Mouse (Mus musculus): ENCODE measurements around the gene Btbd3. TPM values are rescaled to one million over a fixed set of nuclear protein-coding genes. Genes with fewer than 3 reads are reported as not detected.

Gene Btbd3
- polyA plus RNA-seq, 1 experiment from 2014 or later: 25.6 TPM

DNA sequence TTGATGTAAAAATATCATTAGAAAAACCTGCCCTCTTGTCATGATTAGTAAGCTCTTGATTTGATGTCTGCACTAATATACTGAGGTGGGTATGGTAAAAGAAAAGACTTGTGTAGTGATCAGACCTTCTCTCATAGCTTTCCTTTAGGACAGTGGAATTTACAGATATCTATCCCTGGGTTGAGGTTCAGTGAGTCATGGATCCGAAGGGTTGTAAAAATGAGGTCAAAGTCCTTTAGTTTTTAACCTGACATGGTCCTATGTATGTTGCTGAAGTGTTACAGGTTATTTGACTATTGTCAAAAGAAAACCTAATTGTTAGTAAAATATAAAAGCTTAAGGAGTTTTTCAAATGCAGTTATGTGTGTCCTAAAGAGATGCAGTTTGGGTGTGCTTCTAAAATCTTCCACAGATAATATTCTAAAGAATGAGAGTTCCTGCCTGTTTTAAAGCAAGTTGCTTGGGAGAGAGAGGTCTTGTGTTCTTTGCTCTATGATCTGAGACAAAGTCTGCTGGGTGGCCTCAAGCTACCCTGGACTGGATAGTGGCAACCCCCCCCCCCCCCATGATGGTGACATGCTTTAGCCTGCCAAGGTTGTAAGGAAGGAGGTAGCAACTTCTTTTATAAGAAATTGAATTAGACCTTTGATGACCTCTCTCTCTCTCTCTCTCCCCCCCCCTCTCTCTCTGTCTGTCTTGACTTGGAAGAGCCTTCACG lies 234.5 kb downstream of the Btbd3 start:
- 86% methylated on average over 2 of the region's 2 CpGs for WGBS
- Histone ChIP-seq H3K9ac (no peak overlapping the region), H3K4me2 (no peak overlapping the region), H3K4me1 (no peaks in the 10 kb centered on the region), H3K36me3 (no peaks in the 10 kb centered on the region), H3K27ac (no peak overlapping the region), H3K27me3 (no peaks in the 10 kb centered on the region), H3K9me3 (no peaks in the 10 kb centered on the region), H3K4me3 (no peak overlapping the region)
- ATAC-seq (ENCODE audit: insufficient number of reproducible peaks, low FRiP score, low TSS enrichment, low read depth): no peak

DNA sequence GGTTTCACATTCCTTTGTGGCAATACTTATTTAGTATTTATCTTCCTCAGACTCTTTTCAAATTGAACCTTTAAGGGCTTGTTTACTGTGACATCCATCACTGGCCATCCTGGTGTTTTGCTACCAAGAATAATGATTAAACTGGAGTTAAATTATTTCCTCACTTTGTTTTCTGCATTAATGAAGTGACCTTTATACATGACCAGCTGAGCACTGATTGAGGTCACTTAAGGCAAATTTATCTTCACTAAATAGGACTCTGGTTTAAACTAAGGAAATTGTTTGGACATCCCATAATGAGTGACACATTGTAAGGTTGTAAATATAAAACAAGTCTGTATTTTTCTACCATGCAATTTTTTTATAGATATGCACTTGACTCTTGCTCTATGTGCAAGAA lies 235.8 kb downstream of the Btbd3 start:
- H3K9ac ChIP-seq: no peak overlapping the region
- no peak for ATAC-seq (ENCODE audit: insufficient number of reproducible peaks, low FRiP score, low TSS enrichment, low read depth)
- H3K9me3 ChIP-seq: no peaks in the 10 kb centered on the region
- H3K27me3 ChIP-seq: no peaks in the 10 kb centered on the region
- no peak overlapping the region for H3K27ac ChIP-seq
- no peak overlapping the region for H3K4me2 ChIP-seq
- no peaks in the 10 kb centered on the region for H3K4me1 ChIP-seq
- no peak overlapping the region for H3K4me3 ChIP-seq
- no peaks in the 10 kb centered on the region for H3K36me3 ChIP-seq

DNA sequence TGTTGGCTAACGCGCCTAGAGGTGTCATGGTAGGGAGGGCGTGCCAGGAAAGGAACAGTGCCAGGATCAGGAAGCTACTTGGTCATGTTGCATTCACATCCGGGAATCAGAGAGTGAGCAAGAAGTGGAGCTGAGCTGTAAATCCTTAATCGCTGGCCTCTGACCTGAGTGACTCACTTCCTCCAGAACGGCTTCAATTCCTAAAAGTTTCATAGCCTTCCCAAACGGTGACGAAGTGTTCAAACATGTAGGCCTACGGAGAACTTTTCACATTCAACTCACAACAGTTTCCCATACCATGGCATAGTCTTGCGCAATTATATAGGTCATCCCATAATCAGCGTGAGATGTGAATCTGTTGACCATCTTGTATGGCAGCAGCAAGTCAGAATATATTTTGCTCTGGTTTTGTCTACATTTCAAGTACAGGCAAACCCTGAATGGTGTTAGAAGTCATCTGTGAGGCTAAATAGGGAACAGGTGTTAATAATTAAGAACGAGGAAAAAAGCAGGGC lies 247.6 kb downstream of the Btbd3 start:
- Histone ChIP-seq H3K4me3 (no peak overlapping the region), H3K27ac (no peak overlapping the region), H3K27me3 (no peaks in the 10 kb centered on the region), H3K4me2 (no peak overlapping the region), H3K9me3 (no peaks in the 10 kb centered on the region), H3K36me3 (no peaks in the 10 kb centered on the region), H3K4me1 (no peaks in the 10 kb centered on the region), H3K9ac (no peak overlapping the region)
- no peak for ATAC-seq (ENCODE audit: insufficient number of reproducible peaks, low FRiP score, low TSS enrichment, low read depth)
- WGBS: 48% methylated on average over 12 of the region's 12 CpGs

DNA sequence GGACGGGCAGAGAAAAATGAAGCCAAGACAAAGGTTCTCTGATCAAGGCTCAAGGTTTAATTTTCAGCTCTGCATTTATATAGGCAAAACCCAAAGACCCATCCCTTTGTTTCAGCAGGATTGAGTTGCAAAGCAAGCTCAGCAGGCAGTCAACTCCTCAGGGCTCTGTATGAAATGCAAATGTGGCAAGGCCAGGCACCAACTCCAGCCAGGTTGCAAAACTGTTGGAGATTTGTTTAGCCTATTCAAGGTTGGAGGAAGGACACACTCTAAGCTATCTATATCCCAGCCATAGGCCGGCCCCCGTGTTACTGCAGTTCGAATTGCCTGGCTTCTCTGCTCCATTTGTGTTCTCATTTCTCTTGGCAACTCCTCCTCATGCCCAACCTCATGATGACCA lies 259.2 kb downstream of the Btbd3 start:
- no peak overlapping the region for H3K4me3 ChIP-seq
- WGBS: 60% methylated on average over 4 of the region's 4 CpGs
- no peaks in the 10 kb centered on the region for H3K27me3 ChIP-seq
- no peaks in the 10 kb centered on the region for H3K36me3 ChIP-seq
- H3K4me2 ChIP-seq: no peak overlapping the region
- no peaks in the 10 kb centered on the region for H3K9me3 ChIP-seq
- H3K4me1 ChIP-seq: no peaks in the 10 kb centered on the region
- H3K27ac ChIP-seq: no peak overlapping the region
- H3K9ac ChIP-seq: no peak overlapping the region
- no peak for ATAC-seq (ENCODE audit: insufficient number of reproducible peaks, low FRiP score, low TSS enrichment, low read depth)

DNA sequence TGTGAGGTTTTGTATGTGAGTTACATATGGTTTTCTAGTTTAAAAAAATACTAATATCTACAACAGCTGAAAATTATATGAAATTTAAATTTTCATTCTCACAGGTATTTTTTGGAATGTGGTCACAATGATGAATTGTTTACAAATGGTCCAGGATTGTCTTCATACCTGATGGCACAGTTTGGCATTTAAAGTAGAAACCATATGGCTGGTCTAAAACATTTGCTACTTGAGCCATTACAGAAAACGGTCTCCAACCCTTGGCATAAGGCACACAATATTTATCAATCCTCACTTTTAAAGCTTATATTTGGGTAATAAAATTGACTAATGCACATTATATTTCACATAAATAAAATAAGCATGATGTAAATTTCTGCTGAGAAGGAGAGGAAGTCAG lies 272.1 kb downstream of the Btbd3 start:
- Histone ChIP-seq H3K9ac (no peak overlapping the region), H3K27ac (no peak overlapping the region), H3K36me3 (no peaks in the 10 kb centered on the region), H3K4me1 (no peaks in the 10 kb centered on the region), H3K4me3 (no peak overlapping the region), H3K27me3 (no peaks in the 10 kb centered on the region), H3K4me2 (no peak overlapping the region), H3K9me3 (no peaks in the 10 kb centered on the region)
- 63% methylated on average over 1 of the region's 1 CpGs for WGBS
- no peak for ATAC-seq (ENCODE audit: insufficient number of reproducible peaks, low FRiP score, low TSS enrichment, low read depth)

DNA sequence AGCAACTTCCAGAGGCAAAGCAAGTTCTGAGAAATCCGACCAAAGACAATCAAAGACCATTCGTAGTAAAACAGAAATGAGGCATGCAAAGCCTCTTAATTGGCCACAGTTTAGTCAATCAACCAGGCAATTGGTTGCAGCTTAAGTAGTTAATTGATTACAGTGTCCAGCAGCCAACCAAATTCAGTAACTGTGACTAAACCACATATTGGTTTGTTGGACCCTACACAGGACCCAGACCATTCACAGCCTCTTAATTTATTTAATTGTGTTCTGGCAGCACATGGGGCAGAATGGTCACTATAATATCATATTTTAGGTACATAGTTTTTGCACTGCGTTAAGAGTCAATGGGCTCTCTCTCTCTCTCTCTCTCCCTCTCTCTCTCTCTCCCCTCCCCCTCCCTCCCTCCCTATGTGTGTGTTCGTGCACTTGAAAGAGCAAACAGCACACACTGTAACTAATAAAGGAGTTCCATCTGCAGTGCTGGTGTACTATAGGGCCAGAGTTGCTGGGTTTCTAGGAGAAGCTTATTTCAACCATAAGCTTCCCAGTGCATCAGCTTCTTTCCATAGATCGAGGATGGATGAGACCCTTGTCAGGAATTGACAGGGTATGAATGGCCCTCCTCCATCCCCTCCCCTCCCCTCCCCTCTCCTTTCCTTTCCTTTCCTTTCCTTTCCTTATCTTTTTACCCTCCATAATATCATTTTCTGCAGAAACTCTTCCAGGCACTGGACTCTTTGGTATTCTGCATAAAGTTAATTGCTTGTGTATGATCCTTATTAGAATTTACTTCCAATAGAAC lies 275.0 kb downstream of the Btbd3 start:
- WGBS: 44% methylated on average over 5 of the region's 5 CpGs
- no peak for ATAC-seq (ENCODE audit: insufficient number of reproducible peaks, low FRiP score, low TSS enrichment, low read depth)
- no peak overlapping the region for H3K27ac ChIP-seq

DNA sequence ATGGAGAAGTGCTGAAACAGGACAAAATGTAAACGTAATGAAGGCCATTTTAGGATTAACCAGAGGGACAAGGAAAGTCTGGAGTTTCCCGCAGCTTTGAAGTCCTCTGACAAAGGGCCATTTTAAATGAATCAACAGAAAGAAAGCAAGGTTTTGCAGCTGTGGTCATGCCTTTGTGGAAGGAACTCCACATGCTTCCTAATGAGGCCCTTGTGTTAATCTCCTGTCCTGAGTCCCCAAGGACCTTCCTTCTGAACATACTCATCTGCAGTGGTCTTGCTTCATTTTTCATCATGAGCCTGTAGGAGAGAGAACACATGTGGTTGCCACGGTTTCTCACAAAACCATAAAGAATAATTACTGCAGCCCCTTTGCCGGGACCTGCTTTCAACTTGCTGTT lies 275.6 kb downstream of the Btbd3 start:
- no peaks in the 10 kb centered on the region for H3K27me3 ChIP-seq
- no peak for ATAC-seq (ENCODE audit: insufficient number of reproducible peaks, low FRiP score, low TSS enrichment, low read depth)
- no peaks in the 10 kb centered on the region for H3K9me3 ChIP-seq
- WGBS: 28% methylated on average over 4 of the region's 4 CpGs
- H3K36me3 ChIP-seq: no peaks in the 10 kb centered on the region
- no peak overlapping the region for H3K9ac ChIP-seq
- no peaks in the 10 kb centered on the region for H3K4me1 ChIP-seq
- no peak overlapping the region for H3K27ac ChIP-seq
- no peak overlapping the region for H3K4me3 ChIP-seq
- H3K4me2 ChIP-seq: no peak overlapping the region

More for the DNA sequence above, 275.0 kb downstream of the Btbd3 start:
- Histone ChIP-seq H3K9me3 (no peaks in the 10 kb centered on the region), H3K27me3 (no peaks in the 10 kb centered on the region), H3K4me1 (no peaks in the 10 kb centered on the region), H3K36me3 (no peaks in the 10 kb centered on the region), H3K4me3 (no peak overlapping the region), H3K9ac (no peak overlapping the region), H3K4me2 (no peak overlapping the region)

DNA sequence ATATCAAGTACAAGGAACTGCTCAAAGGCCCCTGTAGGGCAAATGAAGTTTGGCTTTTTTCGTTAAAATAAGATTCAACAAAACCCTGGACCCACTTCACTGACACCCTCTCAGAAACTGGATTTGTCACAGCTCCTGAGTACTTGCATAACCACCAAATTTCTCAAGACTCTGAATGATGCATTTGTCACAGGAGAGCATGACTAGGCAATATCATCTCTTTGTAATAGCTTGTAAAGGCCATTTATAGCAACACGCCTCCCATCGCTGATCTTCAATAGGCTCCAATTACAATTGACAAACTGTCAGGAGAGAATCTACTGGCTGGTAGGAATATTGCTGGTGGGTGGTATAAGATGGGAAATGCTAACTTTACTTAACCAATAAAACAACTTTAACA lies 283.3 kb downstream of the Btbd3 start:
- 76% methylated on average over 3 of the region's 3 CpGs for WGBS
- no peak for ATAC-seq (ENCODE audit: insufficient number of reproducible peaks, low FRiP score, low TSS enrichment, low read depth)
- H3K4me3 ChIP-seq: no peak overlapping the region

DNA sequence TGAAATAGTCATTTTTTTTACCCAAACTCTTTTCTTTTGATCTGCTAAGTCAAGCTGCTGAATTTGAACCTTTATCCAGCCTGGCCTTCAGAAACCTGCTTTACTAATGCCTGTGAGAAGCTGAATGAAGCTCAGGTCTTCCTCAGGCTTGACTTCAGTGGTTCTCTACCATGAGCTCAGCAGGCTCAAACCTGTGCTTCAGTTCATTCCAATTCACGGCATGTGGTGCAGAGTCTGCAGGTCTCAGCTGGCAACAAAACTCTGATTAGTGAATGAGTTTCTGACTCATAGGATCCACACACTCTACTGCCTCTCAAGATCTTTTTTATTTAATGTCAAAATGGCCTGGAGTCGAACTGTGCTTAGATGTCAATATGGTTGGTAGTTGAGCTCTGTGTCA lies 292.6 kb downstream of the Btbd3 start:
- no peaks in the 10 kb centered on the region for H3K9me3 ChIP-seq
- no peak overlapping the region for H3K27ac ChIP-seq
- no peaks in the 10 kb centered on the region for H3K36me3 ChIP-seq
- no peak for ATAC-seq (ENCODE audit: insufficient number of reproducible peaks, low FRiP score, low TSS enrichment, low read depth)
- no peak overlapping the region for H3K4me2 ChIP-seq
- H3K27me3 ChIP-seq: no peaks in the 10 kb centered on the region
- H3K4me3 ChIP-seq: no peak overlapping the region
- no peak overlapping the region for H3K9ac ChIP-seq
- no peaks in the 10 kb centered on the region for H3K4me1 ChIP-seq
- WGBS: 68% methylated on average over 2 of the region's 2 CpGs

More for the DNA sequence above, 283.3 kb downstream of the Btbd3 start:
- no peaks in the 10 kb centered on the region for H3K4me1 ChIP-seq
- H3K9ac ChIP-seq: no peak overlapping the region
- H3K27ac ChIP-seq: no peak overlapping the region
- no peaks in the 10 kb centered on the region for H3K36me3 ChIP-seq
- no peaks in the 10 kb centered on the region for H3K27me3 ChIP-seq
- H3K4me2 ChIP-seq: no peak overlapping the region
- H3K9me3 ChIP-seq: no peaks in the 10 kb centered on the region

DNA sequence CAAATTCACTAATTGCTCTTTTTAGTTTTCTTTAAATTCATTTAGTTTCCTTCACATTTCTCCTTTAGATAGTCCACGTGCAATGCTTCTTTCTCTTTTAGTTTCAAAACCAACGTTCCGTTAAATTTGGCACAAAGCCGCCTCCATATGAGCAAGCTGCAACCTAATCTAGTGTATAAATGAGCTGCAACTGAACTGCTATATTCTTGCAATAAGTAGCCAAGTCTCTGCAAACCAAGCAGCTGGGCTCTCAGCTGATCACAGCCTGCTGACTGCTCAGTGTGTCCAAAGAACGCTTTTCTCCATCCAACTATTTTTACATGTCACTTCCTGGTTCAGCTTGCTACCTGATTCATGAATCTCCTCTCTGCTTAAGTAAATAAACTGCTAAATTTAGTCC lies 295.2 kb downstream of the Btbd3 start:
- no peaks in the 10 kb centered on the region for H3K9me3 ChIP-seq
- H3K9ac ChIP-seq: no peak overlapping the region
- H3K4me1 ChIP-seq: no peaks in the 10 kb centered on the region
- H3K4me2 ChIP-seq: no peak overlapping the region
- H3K4me3 ChIP-seq: no peak overlapping the region
- ATAC-seq (ENCODE audit: insufficient number of reproducible peaks, low FRiP score, low TSS enrichment, low read depth): no peak
- no peaks in the 10 kb centered on the region for H3K27me3 ChIP-seq
- 43% methylated on average over 5 of the region's 5 CpGs for WGBS
- H3K36me3 ChIP-seq: no peaks in the 10 kb centered on the region
- H3K27ac ChIP-seq: no peak overlapping the region

DNA sequence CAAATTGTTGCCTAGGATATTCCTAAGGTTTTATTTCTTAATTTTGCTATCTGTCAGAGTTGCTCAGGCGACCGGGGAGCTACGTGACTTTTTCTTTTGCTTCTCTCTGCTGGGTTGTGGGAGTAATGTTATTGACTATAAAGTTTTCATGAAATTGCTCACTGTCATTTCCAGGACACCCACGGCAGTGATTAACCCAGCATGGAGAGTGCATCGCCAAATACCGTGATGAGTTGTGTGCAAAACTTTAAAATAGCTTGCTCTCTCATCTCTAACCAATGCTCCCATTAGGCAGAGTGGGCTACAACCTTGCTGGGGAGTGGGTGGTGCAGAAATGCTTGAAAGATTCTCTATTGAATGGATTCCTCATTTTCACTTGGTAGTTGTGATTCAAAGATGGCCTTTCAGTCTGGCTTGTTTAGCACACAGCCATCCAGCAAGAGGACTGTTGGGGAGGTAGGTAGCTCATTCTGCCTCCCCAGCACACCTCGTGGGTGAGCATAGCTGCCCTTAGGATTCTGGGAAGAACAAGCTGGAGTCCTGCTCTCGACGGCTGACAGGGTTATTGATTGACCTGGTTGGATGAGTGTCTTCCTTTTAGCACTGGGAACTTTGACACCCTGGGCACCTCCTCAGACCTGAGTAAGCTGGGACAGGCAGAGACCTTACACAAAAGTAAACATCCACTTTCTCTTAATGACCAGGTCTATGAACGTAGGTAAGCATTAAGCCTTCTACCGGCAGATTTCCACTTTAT lies 298.9 kb downstream of the Btbd3 start:
- Histone ChIP-seq H3K9ac (no peak overlapping the region), H3K36me3 (no peaks in the 10 kb centered on the region), H3K27me3 (no peaks in the 10 kb centered on the region), H3K4me1 (no peaks in the 10 kb centered on the region), H3K9me3 (no peaks in the 10 kb centered on the region), H3K27ac (no peak overlapping the region), H3K4me3 (no peak overlapping the region), H3K4me2 (no peak overlapping the region)
- 81% methylated on average over 11 of the region's 11 CpGs for WGBS
- ATAC-seq (ENCODE audit: insufficient number of reproducible peaks, low FRiP score, low TSS enrichment, low read depth): no peak

DNA sequence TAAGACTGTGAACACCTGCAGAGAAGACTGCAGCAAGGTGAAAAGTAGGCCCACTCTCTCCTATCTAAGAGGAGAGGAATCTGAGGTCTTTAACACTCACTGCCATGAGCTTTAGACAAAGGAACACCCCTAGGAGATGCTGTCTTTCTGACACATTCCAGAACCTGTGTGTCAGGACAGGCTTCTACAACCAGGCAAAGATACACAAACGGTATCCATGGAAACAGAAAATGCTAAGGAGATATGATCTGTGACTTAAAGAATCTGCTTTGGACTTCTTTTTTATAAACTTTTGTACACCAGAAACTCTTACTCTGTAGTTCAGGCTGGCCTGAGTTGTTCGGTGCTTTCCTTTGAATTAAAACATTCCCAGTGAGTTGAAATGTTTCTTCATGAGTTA lies 329.6 kb downstream of the Btbd3 start:
- no peaks in the 10 kb centered on the region for H3K9me3 ChIP-seq
- no peaks in the 10 kb centered on the region for H3K36me3 ChIP-seq
- ATAC-seq (ENCODE audit: insufficient number of reproducible peaks, low FRiP score, low TSS enrichment, low read depth): no peak
- no peak overlapping the region for H3K27ac ChIP-seq
- WGBS: 78% methylated on average over 2 of the region's 2 CpGs
- H3K9ac ChIP-seq: no peak overlapping the region
- H3K4me2 ChIP-seq: no peak overlapping the region
- H3K27me3 ChIP-seq: no peaks in the 10 kb centered on the region
- no peak overlapping the region for H3K4me3 ChIP-seq
- H3K4me1 ChIP-seq: no peaks in the 10 kb centered on the region

Data from limb, embryonic 15.5 days (tissue).